Mouse (Mus musculus): ENCODE results near the gene Naip1. TPM values are rescaled to one million over a fixed set of nuclear protein-coding genes. Genes with fewer than 3 reads are reported as not detected.

The Naip1 gene
- polyA plus RNA-seq, 1 experiment from 2014 or later: not detected

DNA sequence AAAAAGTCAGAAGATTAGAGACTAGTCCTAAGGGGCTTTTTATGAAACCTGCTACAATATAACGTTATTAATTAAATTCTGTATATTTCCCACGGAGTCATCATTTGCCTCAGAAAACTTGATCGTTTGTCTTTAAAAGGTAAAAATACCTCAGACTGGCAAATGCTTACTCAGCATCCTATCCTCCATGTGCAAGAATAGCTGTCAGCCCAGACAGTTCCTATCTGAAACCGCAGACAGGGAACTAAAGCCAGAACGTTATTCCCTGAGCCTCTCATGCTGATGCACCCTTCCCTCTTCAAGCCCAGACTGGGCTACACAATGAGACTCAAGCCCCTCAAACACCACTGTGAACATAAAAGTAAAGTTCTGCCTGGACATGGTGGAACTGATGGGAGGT, 37.8 kb upstream of the Naip1 start:
- DNase-seq (no peak), ATAC-seq (ENCODE audit: insufficient read depth) (no peak)
- peaks cover 34% of the 10 kb centered on the region for H3K36me3 ChIP-seq (ENCODE audit: insufficient read depth)
- 92% methylated on average over 5 of the region's 5 CpGs for WGBS
- H3K9me3 ChIP-seq (ENCODE audit: low read depth, low read length): no peaks in the 10 kb centered on the region
- H3K4me1 ChIP-seq (ENCODE audit: insufficient read depth): no peaks in the 10 kb centered on the region
- no peak overlapping the region for H3K27ac ChIP-seq (ENCODE audit: low read depth)
- TF ChIP-seq CTCF (IDR thresholded peaks at IDR 0.05; ENCODE audit: low read depth): no peak
- no peak overlapping the region for H3K9ac ChIP-seq
- no peaks in the 10 kb centered on the region for H3K27me3 ChIP-seq (ENCODE audit: insufficient read depth, low read length)
- no peak overlapping the region for H3K4me3 ChIP-seq (ENCODE audit: low read depth, low read length)
- no peak overlapping the region for H3K4me2 ChIP-seq

DNA sequence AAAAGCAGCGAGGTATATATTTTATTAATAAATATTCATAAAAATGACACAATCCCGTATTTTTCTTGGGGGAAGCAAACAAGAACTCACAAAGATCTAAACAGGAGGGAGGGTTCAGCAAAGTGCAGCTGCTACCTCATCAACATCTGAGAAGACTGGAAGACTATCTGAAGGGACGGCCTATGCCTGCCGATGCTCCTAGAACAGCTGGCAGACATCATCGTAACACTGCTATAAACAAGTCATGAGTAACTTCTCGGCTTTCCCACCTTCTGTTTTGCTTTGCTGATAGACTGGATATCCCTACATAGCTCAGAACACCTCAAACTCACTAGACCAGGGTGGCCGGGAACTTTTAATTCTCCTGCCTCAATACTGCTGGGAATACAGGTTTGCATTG, 30.9 kb upstream of the Naip1 start:
- Histone ChIP-seq H3K27me3 (ENCODE audit: insufficient read depth, low read length) (no peaks in the 10 kb centered on the region), H3K9ac (no peak overlapping the region), H3K4me1 (ENCODE audit: insufficient read depth) (no peaks in the 10 kb centered on the region), H3K36me3 (ENCODE audit: insufficient read depth) (peaks cover 62% of the 10 kb centered on the region), H3K4me3 (ENCODE audit: low read depth, low read length) (no peak overlapping the region), H3K4me2 (no peak overlapping the region), H3K27ac (ENCODE audit: low read depth) (no peak overlapping the region), H3K9me3 (ENCODE audit: low read depth, low read length) (no peaks in the 10 kb centered on the region)
- DNase-seq (no peak), ATAC-seq (ENCODE audit: insufficient read depth) (no peak)
- no peak for TF ChIP-seq CTCF (IDR thresholded peaks at IDR 0.05; ENCODE audit: low read depth)
- WGBS: 60% methylated on average over 7 of the region's 7 CpGs

DNA sequence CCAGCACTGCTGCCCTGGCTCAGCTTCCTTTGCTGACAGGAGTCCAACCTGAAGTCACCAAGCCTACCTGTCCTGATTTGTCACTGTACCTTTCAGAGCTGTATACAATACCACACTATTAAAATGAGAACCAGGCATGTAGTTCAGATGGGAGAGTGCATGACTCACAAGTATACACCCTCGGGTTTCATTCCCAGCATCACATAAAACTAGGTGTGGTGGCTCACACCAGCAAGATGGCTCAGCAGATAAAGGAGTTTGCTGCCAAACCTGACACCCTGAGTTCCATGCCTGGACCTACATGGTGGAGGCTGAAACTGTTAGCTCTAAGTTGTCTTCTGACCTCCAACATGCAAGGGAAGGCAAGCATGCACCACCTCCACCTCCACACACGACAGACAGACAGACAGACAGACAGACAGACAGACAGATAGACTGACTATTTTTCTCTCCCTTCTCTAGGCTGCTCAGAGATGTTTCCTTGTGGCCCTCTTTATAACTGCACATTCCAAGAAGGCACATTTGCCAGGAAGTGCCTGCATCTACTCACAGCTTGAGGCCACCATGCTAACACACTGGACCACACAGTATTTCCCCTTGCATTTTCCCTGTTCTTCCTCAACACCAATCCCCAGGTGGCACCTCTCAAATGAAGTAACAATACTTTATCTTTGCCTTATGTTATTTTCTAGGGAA, 11.0 kb upstream of the Naip1 start:
- H3K9me3 ChIP-seq (ENCODE audit: low read depth, low read length): no peaks in the 10 kb centered on the region
- H3K4me1 ChIP-seq (ENCODE audit: insufficient read depth): no peaks in the 10 kb centered on the region
- no peak overlapping the region for H3K4me3 ChIP-seq (ENCODE audit: low read depth, low read length)
- H3K27me3 ChIP-seq (ENCODE audit: insufficient read depth, low read length): no peaks in the 10 kb centered on the region
- 91% methylated on average over 2 of the region's 2 CpGs for WGBS
- TF ChIP-seq CTCF (IDR thresholded peaks at IDR 0.05; ENCODE audit: low read depth): no peak
- ATAC-seq (ENCODE audit: insufficient read depth): no peak
- no peak overlapping the region for H3K4me2 ChIP-seq
- H3K27ac ChIP-seq (ENCODE audit: low read depth): no peak overlapping the region
- peaks cover 38% of the 10 kb centered on the region for H3K36me3 ChIP-seq (ENCODE audit: insufficient read depth)
- H3K9ac ChIP-seq: no peak overlapping the region
- no peak for DNase-seq

DNA sequence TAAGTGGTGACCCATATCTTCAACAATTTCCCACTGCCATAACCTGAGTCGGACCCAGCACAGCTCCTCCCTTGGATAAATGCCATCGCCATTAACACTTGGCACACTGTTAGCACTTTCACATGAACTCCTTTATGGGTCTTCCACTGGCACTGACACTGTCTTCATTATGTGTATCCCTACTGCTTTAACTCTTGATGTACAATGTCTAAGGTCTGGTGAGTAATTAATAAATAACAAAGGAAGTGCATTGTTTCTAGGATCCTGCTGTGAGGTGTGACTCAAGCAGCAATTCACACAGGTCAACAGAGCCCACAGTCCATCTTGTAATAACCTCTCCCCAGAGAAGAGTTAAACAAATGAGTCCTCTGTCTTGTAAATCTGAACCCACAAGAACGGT, 8.7 kb upstream of the Naip1 start:
- WGBS: 79% methylated on average over 3 of the region's 3 CpGs
- no peaks in the 10 kb centered on the region for H3K27me3 ChIP-seq (ENCODE audit: insufficient read depth, low read length)
- H3K27ac ChIP-seq (ENCODE audit: low read depth): no peak overlapping the region
- no peak overlapping the region for H3K4me2 ChIP-seq
- DNase-seq (no peak), ATAC-seq (ENCODE audit: insufficient read depth) (no peak)
- H3K36me3 ChIP-seq (ENCODE audit: insufficient read depth): peaks cover 18% of the 10 kb centered on the region
- no peak overlapping the region for H3K9ac ChIP-seq
- TF ChIP-seq CTCF (IDR thresholded peaks at IDR 0.05; ENCODE audit: low read depth): no peak
- H3K4me1 ChIP-seq (ENCODE audit: insufficient read depth): no peaks in the 10 kb centered on the region
- no peak overlapping the region for H3K4me3 ChIP-seq (ENCODE audit: low read depth, low read length)
- no peaks in the 10 kb centered on the region for H3K9me3 ChIP-seq (ENCODE audit: low read depth, low read length)

DNA sequence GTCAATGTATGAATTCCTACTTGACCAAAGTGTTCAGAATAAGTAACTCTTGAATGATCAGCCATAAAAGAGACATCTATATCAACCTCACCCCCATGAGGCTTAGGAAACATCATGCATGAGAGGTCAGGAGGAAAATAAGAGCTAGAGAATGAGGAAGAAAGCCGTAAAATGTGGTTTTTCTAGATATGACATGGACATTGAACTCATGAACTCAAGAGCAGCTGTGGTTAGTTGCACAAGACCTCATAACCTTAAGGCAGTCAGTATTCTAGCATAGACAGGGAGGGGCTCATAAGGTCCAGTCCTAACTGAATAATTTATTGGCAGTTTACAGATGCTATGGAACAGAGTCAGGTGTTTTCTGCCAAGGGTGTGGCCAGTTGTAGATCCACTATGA, 3.2 kb downstream of the Naip1 start:
- Histone ChIP-seq H3K9ac (no peak overlapping the region), H3K4me3 (ENCODE audit: low read depth, low read length) (no peak overlapping the region), H3K9me3 (ENCODE audit: low read depth, low read length) (no peaks in the 10 kb centered on the region), H3K4me1 (ENCODE audit: insufficient read depth) (no peaks in the 10 kb centered on the region), H3K27ac (ENCODE audit: low read depth) (no peak overlapping the region), H3K36me3 (ENCODE audit: insufficient read depth) (no peaks in the 10 kb centered on the region), H3K4me2 (no peak overlapping the region), H3K27me3 (ENCODE audit: insufficient read depth, low read length) (no peaks in the 10 kb centered on the region)
- ATAC-seq (ENCODE audit: insufficient read depth) (no peak), DNase-seq (no peak)
- 82% methylated on average over 1 of the region's 1 CpGs for WGBS
- no peak for TF ChIP-seq CTCF (IDR thresholded peaks at IDR 0.05; ENCODE audit: low read depth)

DNA sequence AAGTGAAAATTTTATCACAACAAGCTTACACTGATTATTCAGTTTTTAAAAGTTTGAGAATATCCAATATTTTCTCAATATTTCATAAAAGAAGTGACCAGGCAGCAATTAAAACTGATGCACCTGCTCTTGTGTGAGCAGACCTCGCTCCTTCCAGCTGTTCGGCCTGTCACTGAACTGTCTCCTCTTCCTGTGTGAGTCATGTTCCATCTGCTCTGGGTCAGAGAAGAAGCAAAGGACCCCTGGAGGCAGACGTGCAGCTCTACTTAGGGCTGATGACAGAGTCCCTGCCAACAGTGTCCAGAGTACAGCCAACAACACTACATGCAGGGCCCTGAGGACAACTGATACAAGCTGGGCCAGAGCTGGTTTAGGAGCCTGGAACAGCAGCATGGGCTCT, 12.6 kb downstream of the Naip1 start:
- Histone ChIP-seq H3K9ac (no peak overlapping the region), H3K27ac (ENCODE audit: low read depth) (no peak overlapping the region), H3K9me3 (ENCODE audit: low read depth, low read length) (no peaks in the 10 kb centered on the region), H3K4me3 (ENCODE audit: low read depth, low read length) (no peak overlapping the region), H3K4me2 (no peak overlapping the region), H3K27me3 (ENCODE audit: insufficient read depth, low read length) (no peaks in the 10 kb centered on the region), H3K36me3 (ENCODE audit: insufficient read depth) (no peaks in the 10 kb centered on the region), H3K4me1 (ENCODE audit: insufficient read depth) (no peaks in the 10 kb centered on the region)
- no peak for TF ChIP-seq CTCF (IDR thresholded peaks at IDR 0.05; ENCODE audit: low read depth)
- WGBS: 48% methylated on average over 3 of the region's 3 CpGs
- ATAC-seq (ENCODE audit: insufficient read depth): no peak
- no peak for DNase-seq

DNA sequence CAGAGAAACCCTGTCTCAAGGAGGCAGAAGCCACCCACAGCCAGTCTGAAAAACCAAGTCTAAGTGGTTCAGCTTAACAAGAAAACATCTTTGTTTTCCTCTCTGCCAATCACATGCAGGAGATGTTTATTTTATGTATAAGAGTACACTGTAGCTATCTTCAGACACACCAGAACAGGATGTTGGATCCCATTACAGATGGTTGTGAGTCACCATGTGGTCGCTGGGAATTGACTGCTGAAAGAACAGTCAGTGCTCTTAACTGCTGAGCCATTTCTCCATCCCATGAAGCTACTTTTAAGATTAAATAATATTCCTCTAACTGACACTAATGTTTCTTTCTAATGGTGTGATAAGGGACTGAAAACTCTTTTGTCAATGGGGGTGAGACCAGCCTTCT, 14.0 kb downstream of the Naip1 start:
- Histone ChIP-seq H3K9me3 (ENCODE audit: low read depth, low read length) (no peaks in the 10 kb centered on the region), H3K36me3 (ENCODE audit: insufficient read depth) (no peaks in the 10 kb centered on the region), H3K4me1 (ENCODE audit: insufficient read depth) (no peaks in the 10 kb centered on the region), H3K9ac (no peak overlapping the region), H3K27ac (ENCODE audit: low read depth) (no peak overlapping the region), H3K27me3 (ENCODE audit: insufficient read depth, low read length) (no peaks in the 10 kb centered on the region), H3K4me2 (no peak overlapping the region), H3K4me3 (ENCODE audit: low read depth, low read length) (no peak overlapping the region)
- no peak for TF ChIP-seq CTCF (IDR thresholded peaks at IDR 0.05; ENCODE audit: low read depth)
- no peak for DNase-seq
- WGBS: 18% methylated on average over 1 of the region's 1 CpGs
- no peak for ATAC-seq (ENCODE audit: insufficient read depth)
